Mouse (Mus musculus) E14TG2a.4 (cell line): ENCODE measurements around the gene Zfp654.

Source experiments
- H3K27me3 ChIP-seq: 2 replicates; pipeline ENCODE4 v1.6.1; 2014; ENCODE audit warnings: low read length, control low read depth; ENCODE audit not compliant: insufficient read depth
- H3K36me3 ChIP-seq: 2 replicates; pipeline ENCODE4 v1.6.1; 2014; ENCODE audit warnings: low read length, control low read depth; ENCODE audit not compliant: insufficient read depth
- H3K4me1 ChIP-seq: replicated peaks from 2 replicates; pipeline ENCODE4 v1.6.1; 2014; ENCODE audit warnings: low read depth, low read length, control low read depth
- H3K4me3 ChIP-seq: replicated peaks from 2 replicates; pipeline ENCODE4 v1.5.1; 2014; ENCODE audit warnings: mild to moderate bottlenecking, low read length
- H3K9me3 ChIP-seq: 2 replicates; pipeline ENCODE4 v1.6.1; 2014; ENCODE audit warnings: low read length, control low read depth
- CTCF ChIP-seq: conservative IDR thresholded peaks from 2 replicates; pipeline ENCODE4 v1.5.1; 2014; ENCODE audit warnings: low read length
- NANOG ChIP-seq: IDR thresholded peaks from 2 replicates; pipeline ENCODE4 v1.6.1; 2014; ENCODE audit warnings: borderline replicate concordance, low read length, mixed read lengths
- POU5F1 ChIP-seq: IDR thresholded peaks from 2 replicates; pipeline ENCODE4 v1.6.1; 2014; ENCODE audit warnings: low read length, borderline replicate concordance

The Zfp654 gene

DNA sequence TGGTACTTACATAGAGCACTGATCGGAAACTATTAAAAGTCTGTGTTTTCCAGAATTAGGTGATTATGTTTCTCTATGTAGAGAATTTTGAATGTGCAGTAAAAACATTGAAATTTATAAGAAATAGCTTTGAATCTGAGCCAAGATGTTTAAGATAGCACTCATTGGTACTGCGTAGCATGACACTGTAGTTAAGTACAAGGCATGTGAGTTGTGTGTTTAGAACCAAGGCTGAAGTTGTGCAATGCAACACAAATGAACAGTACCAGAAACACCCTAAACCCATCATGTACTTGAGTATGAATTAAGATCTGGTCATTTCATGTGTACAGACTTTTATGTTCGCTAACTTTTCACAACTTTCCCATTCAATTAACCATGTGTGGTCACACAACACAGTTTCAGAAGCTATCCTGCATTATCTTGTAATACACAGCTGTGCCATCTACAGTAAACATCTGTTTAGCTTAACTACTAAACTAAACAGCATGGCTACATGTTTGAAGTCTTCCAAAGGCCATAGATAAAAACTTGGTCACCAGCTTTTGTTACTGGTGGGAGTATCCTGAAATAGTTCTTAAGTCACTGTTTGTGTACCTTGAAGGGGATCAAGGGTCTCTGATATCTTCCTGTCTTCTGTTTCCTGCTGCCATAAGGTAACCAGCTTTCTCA, 34.2 kb downstream of the Zfp654 start:
- TF ChIP-seq NANOG (no peak), POU5F1 (no peak), CTCF (no peak)
- no peak overlapping the region for H3K4me3 ChIP-seq
- H3K27me3 ChIP-seq, result no peaks in the 10 kb centered on the region
- H3K9me3 ChIP-seq, result no peaks in the 10 kb centered on the region
- H3K4me1 ChIP-seq, result no peaks in the 10 kb centered on the region
- H3K36me3 ChIP-seq, result peaks cover 16% of the 10 kb centered on the region

GRCm38 (mm10) chr16:64803041-64803440, 48.4 kb downstream of the Zfp654 start:
- Histone ChIP-seq H3K4me1 (peaks cover 26% of the 10 kb centered on the region), H3K27me3 (no peaks in the 10 kb centered on the region), H3K9me3 (no peaks in the 10 kb centered on the region), H3K4me3 (no peak overlapping the region), H3K36me3 (peaks cover 6% of the 10 kb centered on the region; the same call in 1 of the 2 replicates)
- TF ChIP-seq CTCF (no peak), POU5F1 (no peak), NANOG (no peak)

GRCm38 (mm10) chr16:64801638-64802037, 49.8 kb downstream of the Zfp654 start:
- Histone ChIP-seq H3K27me3 (no peaks in the 10 kb centered on the region), H3K4me1 (peaks cover 38% of the 10 kb centered on the region), H3K36me3 (peaks cover 6% of the 10 kb centered on the region; the same call in 1 of the 2 replicates), H3K9me3 (no peaks in the 10 kb centered on the region), H3K4me3 (no peak overlapping the region)
- no peak for TF ChIP-seq POU5F1
- no peak for TF ChIP-seq CTCF
- no peak for TF ChIP-seq NANOG

DNA sequence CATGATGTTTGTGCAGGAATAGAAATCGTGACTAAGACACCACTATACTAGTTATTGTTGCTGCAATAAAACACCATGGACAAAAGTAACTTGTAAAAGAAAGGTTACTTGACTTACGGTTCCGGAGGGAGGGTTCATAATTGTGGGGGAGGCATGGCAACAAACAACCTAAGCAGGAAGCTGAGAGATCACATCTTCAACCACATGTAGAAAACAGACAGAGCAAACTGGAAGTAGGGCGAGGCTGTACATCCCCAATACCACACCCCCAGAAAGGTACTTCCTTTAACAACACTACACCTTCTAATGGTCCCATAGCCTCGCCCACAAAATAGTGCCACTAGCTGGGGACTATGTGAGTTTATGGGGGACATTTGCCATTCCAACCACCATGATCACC, 51.1 kb downstream of the Zfp654 start:
- TF ChIP-seq NANOG, result no peak
- no peak for TF ChIP-seq CTCF
- TF ChIP-seq POU5F1, result no peak

DNA sequence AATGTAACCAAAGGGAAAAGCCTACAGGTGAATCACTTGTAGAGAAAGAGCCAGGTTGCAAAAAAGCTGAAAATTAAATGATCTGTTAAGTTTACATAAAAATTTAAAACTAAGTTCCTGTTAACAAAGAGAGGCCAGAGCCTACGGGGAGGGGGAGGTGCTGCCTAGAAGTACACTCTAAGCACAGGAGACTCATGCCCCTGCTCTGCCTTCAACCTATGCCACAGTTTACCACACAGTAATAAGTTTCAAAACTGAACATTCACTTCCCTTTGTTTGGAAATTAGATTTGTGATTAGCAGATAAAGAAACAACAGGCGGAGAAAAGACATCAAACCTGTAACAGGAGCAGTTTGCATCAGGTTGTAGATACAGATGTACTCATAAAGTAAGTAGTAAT, 56.6 kb downstream of the Zfp654 start:
- peaks cover 36% of the 10 kb centered on the region for H3K4me1 ChIP-seq
- TF ChIP-seq NANOG, result no peak
- TF ChIP-seq POU5F1, result no peak
- peaks cover 6% of the 10 kb centered on the region for H3K36me3 ChIP-seq
- H3K4me3 ChIP-seq, result no peak overlapping the region
- H3K9me3 ChIP-seq, result no peaks in the 10 kb centered on the region
- H3K27me3 ChIP-seq, result no peaks in the 10 kb centered on the region

More for the DNA sequence above, 51.1 kb downstream of the Zfp654 start:
- peaks cover 41% of the 10 kb centered on the region for H3K4me1 ChIP-seq
- H3K27me3 ChIP-seq, result no peaks in the 10 kb centered on the region
- H3K9me3 ChIP-seq, result no peaks in the 10 kb centered on the region
- H3K4me3 ChIP-seq, result no peak overlapping the region
- peaks cover 4% of the 10 kb centered on the region; the same call in 1 of the 2 replicates for H3K36me3 ChIP-seq

- H3K4me3 ChIP-seq, result no peak overlapping the region
- TF ChIP-seq POU5F1 (no peak), CTCF (no peak), NANOG (no peak)
- H3K4me1 ChIP-seq, result peaks cover 2% of the 10 kb centered on the region
- no peaks in the 10 kb centered on the region for H3K27me3 ChIP-seq
- H3K36me3 ChIP-seq, result peaks cover 35% of the 10 kb centered on the region
- H3K9me3 ChIP-seq, result 0 out of 2 replicates have a peak, but pooled peaks cover 3% of the 10 kb centered on the region
Measured at GRCm38 (mm10) chr16:64789706-64790105, 61.7 kb downstream of the Zfp654 start.

DNA sequence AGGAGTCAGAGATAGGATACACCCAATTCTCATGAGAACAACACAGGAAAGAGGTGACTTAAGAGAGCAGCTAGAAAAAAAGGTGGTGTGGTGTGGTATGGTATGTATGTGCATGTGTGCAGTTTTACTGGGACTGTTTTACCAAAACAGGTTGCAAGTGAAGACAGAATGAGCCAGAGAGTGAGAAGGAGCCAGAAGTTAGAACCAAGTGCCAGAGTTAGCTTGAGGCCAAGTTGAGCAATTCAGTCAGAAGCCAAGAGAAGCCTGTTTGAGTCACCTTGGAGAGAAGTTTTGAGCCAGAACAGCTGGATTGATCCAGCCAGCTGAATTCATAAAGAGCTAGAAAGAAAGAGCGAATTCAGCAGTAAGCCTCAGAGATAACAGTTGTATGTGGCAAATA, 75.9 kb downstream of the Zfp654 start:
- Histone ChIP-seq H3K27me3 (0 out of 2 replicates have a peak, but pooled peaks cover 3% of the 10 kb centered on the region), H3K9me3 (no peaks in the 10 kb centered on the region), H3K4me1 (peaks cover 4% of the 10 kb centered on the region), H3K36me3 (no peaks in the 10 kb centered on the region), H3K4me3 (no peak overlapping the region)
- TF ChIP-seq CTCF, result no peak
- TF ChIP-seq POU5F1, result no peak
- TF ChIP-seq NANOG, result no peak

GRCm38 (mm10) chr16:64771431-64771818, 80.0 kb downstream of the Zfp654 start:
- Histone ChIP-seq H3K36me3 (peaks cover 18% of the 10 kb centered on the region), H3K4me1 (peaks cover 34% of the 10 kb centered on the region), H3K27me3 (0 out of 2 replicates have a peak, but pooled peaks cover 3% of the 10 kb centered on the region), H3K9me3 (no peaks in the 10 kb centered on the region), H3K4me3 (peak overlapping the region; percentile 90)
- TF ChIP-seq NANOG (no peak), CTCF (no peak)
